Mouse (Mus musculus): Measurements from ENCODE around the gene Sox5. TPM values are rescaled to one million over a fixed set of nuclear protein-coding genes. Genes with fewer than 3 reads are reported as not detected.

The Sox5 gene
- polyA plus RNA-seq, 1 experiment from 2014 or later: 23.4 TPM

DNA sequence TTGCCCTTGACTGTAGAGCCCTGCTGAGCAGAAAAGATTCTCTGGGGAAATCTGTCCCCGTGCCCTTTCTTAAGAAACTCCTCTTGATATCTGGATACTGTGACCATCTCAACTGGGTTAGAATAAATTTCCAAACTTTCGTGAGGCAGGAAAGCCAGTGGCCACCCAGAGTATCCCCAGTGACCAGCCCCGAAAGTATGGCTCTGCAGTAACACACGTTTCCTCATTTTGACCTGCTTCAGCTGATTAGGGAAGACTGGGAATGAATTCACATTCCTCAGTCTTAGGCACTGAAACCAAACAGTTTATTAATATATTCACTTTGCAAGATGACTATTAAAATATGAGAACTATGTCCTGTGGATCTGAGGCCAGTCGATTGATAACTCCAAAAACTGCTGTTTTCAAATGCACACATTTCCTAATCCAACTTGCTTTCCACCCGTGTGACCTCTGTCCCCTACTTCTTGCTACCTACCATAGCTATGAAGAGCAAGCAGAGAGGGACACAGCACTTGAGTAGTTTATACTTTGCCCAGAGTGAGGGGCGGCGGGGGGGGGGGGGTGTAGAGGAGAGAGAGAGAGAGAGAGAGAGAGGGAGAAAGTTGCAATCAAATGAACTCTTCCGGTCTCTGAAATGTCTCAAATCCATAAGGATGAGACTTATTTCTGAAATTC lies 1.0 kb downstream of the Sox5 start:
- Histone ChIP-seq H3K36me3 (replicated peaks; ENCODE audit: control insufficient read depth, insufficient read depth, low read depth, low read length) (no peaks in the 10 kb centered on the region), H3K27ac (replicated peaks; ENCODE audit: low read depth, low read length) (no peak overlapping the region), H3K9me3 (replicated peaks; ENCODE audit: control insufficient read depth, low read length) (no peaks in the 10 kb centered on the region), H3K4me1 (ENCODE audit: control insufficient read depth, insufficient read depth, low read length) (0 out of 2 replicates have a peak, but pooled peaks cover 6% of the 10 kb centered on the region), H3K27me3 (ENCODE audit: control insufficient read depth, insufficient read depth, low read length) (peaks cover 5% of the 10 kb centered on the region; the same call in 1 of the 2 replicates), H3K4me2 (ENCODE audit: low read depth, low read length) (peak overlapping the region; percentile 97), H3K4me3 (ENCODE audit: low read depth, low read length) (peak overlapping the region; percentile 77), H3K9ac (replicated peaks; ENCODE audit: low read length) (peak overlapping the region; percentile 77)
- WGBS: 24% methylated on average over 9 of the region's 9 CpGs
- no peak for DNase-seq (ENCODE audit: low spot score)
- ATAC-seq (replicated peaks; ENCODE audit: insufficient number of reproducible peaks, low FRiP score, low TSS enrichment, low read depth): no peak

GRCm38 (mm10) chr6:144779945-144780607 lies 1.7 kb downstream of the Sox5 start:
- Histone ChIP-seq H3K27me3 (ENCODE audit: control insufficient read depth, insufficient read depth, low read length) (peaks cover 5% of the 10 kb centered on the region; the same call in 1 of the 2 replicates), H3K4me3 (ENCODE audit: low read depth, low read length) (no peak overlapping the region), H3K4me2 (ENCODE audit: low read depth, low read length) (no peak overlapping the region), H3K4me1 (ENCODE audit: control insufficient read depth, insufficient read depth, low read length) (0 out of 2 replicates have a peak, but pooled peaks cover 6% of the 10 kb centered on the region), H3K27ac (replicated peaks; ENCODE audit: low read depth, low read length) (no peak overlapping the region), H3K36me3 (replicated peaks; ENCODE audit: control insufficient read depth, insufficient read depth, low read depth, low read length) (no peaks in the 10 kb centered on the region), H3K9ac (replicated peaks; ENCODE audit: low read length) (no peak overlapping the region), H3K9me3 (replicated peaks; ENCODE audit: control insufficient read depth, low read length) (no peaks in the 10 kb centered on the region)
- no peak for DNase-seq (ENCODE audit: low spot score)
- ATAC-seq (replicated peaks; ENCODE audit: insufficient number of reproducible peaks, low FRiP score, low TSS enrichment, low read depth): no peak
- 67% methylated on average over 12 of the region's 12 CpGs for WGBS

- no peak overlapping the region for H3K4me3 ChIP-seq (ENCODE audit: low read depth, low read length)
- H3K27me3 ChIP-seq (ENCODE audit: control insufficient read depth, insufficient read depth, low read length): no peaks in the 10 kb centered on the region; the same call in 1 of the 2 replicates
- no peak overlapping the region for H3K4me2 ChIP-seq (ENCODE audit: low read depth, low read length)
- H3K27ac ChIP-seq (replicated peaks; ENCODE audit: low read depth, low read length): no peak overlapping the region
- no peak overlapping the region for H3K9ac ChIP-seq (replicated peaks; ENCODE audit: low read length)
- no peaks in the 10 kb centered on the region for H3K9me3 ChIP-seq (replicated peaks; ENCODE audit: control insufficient read depth, low read length)
- WGBS: 92% methylated on average over 7 of the region's 7 CpGs
- ATAC-seq (replicated peaks; ENCODE audit: insufficient number of reproducible peaks, low FRiP score, low TSS enrichment, low read depth): no peak
- no peak for DNase-seq (ENCODE audit: low spot score)
- H3K36me3 ChIP-seq (replicated peaks; ENCODE audit: control insufficient read depth, insufficient read depth, low read depth, low read length): no peaks in the 10 kb centered on the region
- 0 out of 2 replicates have a peak, but pooled peaks cover 1% of the 10 kb centered on the region for H3K4me1 ChIP-seq (ENCODE audit: control insufficient read depth, insufficient read depth, low read length)
Measured at GRCm38 (mm10) chr6:144777356-144778035, 4.3 kb downstream of the Sox5 start.

DNA sequence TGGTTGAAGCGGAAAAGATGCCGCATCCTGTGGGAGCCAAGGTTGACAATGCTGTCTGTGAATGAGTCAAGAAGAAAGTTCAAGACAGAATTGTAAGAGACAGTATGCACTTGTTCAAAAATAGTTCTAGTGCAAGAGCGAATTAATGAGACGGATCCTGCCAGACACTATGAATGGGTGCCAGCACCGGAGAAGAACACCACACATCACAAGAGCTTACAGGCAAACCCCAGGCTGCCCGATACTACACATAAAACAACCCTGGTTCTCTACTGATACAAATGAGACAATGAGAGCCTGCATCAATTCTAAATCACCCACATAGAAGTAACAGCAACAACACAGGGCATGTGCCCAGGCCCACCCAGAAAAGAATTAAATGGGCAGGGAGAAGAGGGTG lies 8.0 kb downstream of the Sox5 start:
- Histone ChIP-seq H3K9ac (replicated peaks; ENCODE audit: low read length) (no peak overlapping the region), H3K4me1 (ENCODE audit: control insufficient read depth, insufficient read depth, low read length) (no peaks in the 10 kb centered on the region), H3K4me3 (ENCODE audit: low read depth, low read length) (no peak overlapping the region), H3K9me3 (replicated peaks; ENCODE audit: control insufficient read depth, low read length) (no peaks in the 10 kb centered on the region), H3K36me3 (replicated peaks; ENCODE audit: control insufficient read depth, insufficient read depth, low read depth, low read length) (no peaks in the 10 kb centered on the region), H3K27me3 (ENCODE audit: control insufficient read depth, insufficient read depth, low read length) (no peaks in the 10 kb centered on the region), H3K27ac (replicated peaks; ENCODE audit: low read depth, low read length) (no peak overlapping the region), H3K4me2 (ENCODE audit: low read depth, low read length) (no peak overlapping the region)
- 93% methylated on average over 6 of the region's 6 CpGs for WGBS
- DNase-seq (ENCODE audit: low spot score) (no peak), ATAC-seq (replicated peaks; ENCODE audit: insufficient number of reproducible peaks, low FRiP score, low TSS enrichment, low read depth) (no peak)

- no peaks in the 10 kb centered on the region for H3K4me1 ChIP-seq (ENCODE audit: control insufficient read depth, insufficient read depth, low read length)
Measured at GRCm38 (mm10) chr6:144772985-144773384, 8.8 kb downstream of the Sox5 start.

DNA sequence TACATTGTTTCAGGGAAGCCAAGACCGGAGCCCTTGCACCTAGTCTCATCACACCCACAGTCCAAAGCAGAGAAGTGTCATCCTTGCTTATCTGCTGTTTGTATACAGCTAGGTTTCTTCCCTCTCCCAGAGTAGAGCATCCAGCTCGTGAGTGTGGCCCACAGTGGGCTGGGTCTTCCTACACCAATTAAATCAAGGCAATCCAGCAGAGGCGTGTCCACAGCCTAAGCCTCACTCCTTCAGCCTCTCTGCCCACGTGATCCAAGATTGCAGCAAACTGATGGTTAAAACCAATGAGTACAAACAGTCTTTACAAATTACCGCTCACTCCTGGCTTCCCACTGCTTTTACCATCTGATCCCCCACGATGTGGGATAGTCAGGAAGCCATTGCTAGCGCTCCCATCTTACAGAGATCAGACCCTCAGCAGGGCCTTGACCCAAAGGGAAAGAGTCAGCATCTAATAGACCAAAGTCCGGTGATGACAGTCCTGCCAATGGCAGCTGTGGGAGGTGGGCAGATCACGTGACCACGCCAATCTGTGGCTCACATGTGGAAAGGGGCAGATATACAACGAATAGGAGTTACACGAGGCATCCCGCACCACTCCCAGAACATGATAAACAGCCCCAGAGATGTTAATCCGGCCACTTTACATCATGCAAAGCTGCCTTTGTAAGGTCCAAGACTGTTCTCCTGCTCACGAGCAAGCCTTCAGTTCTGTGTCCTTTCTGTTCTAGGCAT lies 9.4 kb downstream of the Sox5 start:
- H3K27ac ChIP-seq (replicated peaks; ENCODE audit: low read depth, low read length): no peak overlapping the region
- no peak for ATAC-seq (replicated peaks; ENCODE audit: insufficient number of reproducible peaks, low FRiP score, low TSS enrichment, low read depth)
- WGBS: 61% methylated on average over 15 of the region's 15 CpGs
- no peaks in the 10 kb centered on the region for H3K9me3 ChIP-seq (replicated peaks; ENCODE audit: control insufficient read depth, low read length)
- no peaks in the 10 kb centered on the region for H3K27me3 ChIP-seq (ENCODE audit: control insufficient read depth, insufficient read depth, low read length)
- no peaks in the 10 kb centered on the region for H3K4me1 ChIP-seq (ENCODE audit: control insufficient read depth, insufficient read depth, low read length)
- H3K36me3 ChIP-seq (replicated peaks; ENCODE audit: control insufficient read depth, insufficient read depth, low read depth, low read length): no peaks in the 10 kb centered on the region
- H3K4me2 ChIP-seq (ENCODE audit: low read depth, low read length): no peak overlapping the region
- no peak for DNase-seq (ENCODE audit: low spot score)
- H3K9ac ChIP-seq (replicated peaks; ENCODE audit: low read length): no peak overlapping the region
- no peak overlapping the region for H3K4me3 ChIP-seq (ENCODE audit: low read depth, low read length)

More at GRCm38 (mm10) chr6:144772985-144773384, 8.8 kb downstream of the Sox5 start:
- Histone ChIP-seq H3K9ac (replicated peaks; ENCODE audit: low read length) (no peak overlapping the region), H3K27me3 (ENCODE audit: control insufficient read depth, insufficient read depth, low read length) (no peaks in the 10 kb centered on the region), H3K36me3 (replicated peaks; ENCODE audit: control insufficient read depth, insufficient read depth, low read depth, low read length) (no peaks in the 10 kb centered on the region), H3K4me2 (ENCODE audit: low read depth, low read length) (no peak overlapping the region), H3K4me3 (ENCODE audit: low read depth, low read length) (no peak overlapping the region), H3K9me3 (replicated peaks; ENCODE audit: control insufficient read depth, low read length) (no peaks in the 10 kb centered on the region), H3K27ac (replicated peaks; ENCODE audit: low read depth, low read length) (no peak overlapping the region)
- ATAC-seq (replicated peaks; ENCODE audit: insufficient number of reproducible peaks, low FRiP score, low TSS enrichment, low read depth) (no peak), DNase-seq (ENCODE audit: low spot score) (no peak)
- 80% methylated on average over 2 of the region's 2 CpGs for WGBS

GRCm38 (mm10) chr6:144769060-144769459 lies 12.7 kb downstream of the Sox5 start:
- no peak overlapping the region for H3K9ac ChIP-seq (replicated peaks; ENCODE audit: low read length)
- no peaks in the 10 kb centered on the region for H3K4me1 ChIP-seq (ENCODE audit: control insufficient read depth, insufficient read depth, low read length)
- H3K27me3 ChIP-seq (ENCODE audit: control insufficient read depth, insufficient read depth, low read length): no peaks in the 10 kb centered on the region
- no peak overlapping the region for H3K27ac ChIP-seq (replicated peaks; ENCODE audit: low read depth, low read length)
- DNase-seq (ENCODE audit: low spot score) (no peak), ATAC-seq (replicated peaks; ENCODE audit: insufficient number of reproducible peaks, low FRiP score, low TSS enrichment, low read depth) (no peak)
- no peaks in the 10 kb centered on the region for H3K9me3 ChIP-seq (replicated peaks; ENCODE audit: control insufficient read depth, low read length)
- no peak overlapping the region for H3K4me2 ChIP-seq (ENCODE audit: low read depth, low read length)
- WGBS: 42% methylated on average over 2 of the region's 2 CpGs
- H3K4me3 ChIP-seq (ENCODE audit: low read depth, low read length): no peak overlapping the region
- H3K36me3 ChIP-seq (replicated peaks; ENCODE audit: control insufficient read depth, insufficient read depth, low read depth, low read length): no peaks in the 10 kb centered on the region
